Mouse (Mus musculus): Measurements from ENCODE around the gene Pinlyp.

GRCm38 (mm10) chr7:24506838-24507725 lies 38.8 kb downstream of the Pinlyp start, which contains the start of gene Zfp428:
- TF ChIP-seq GATA1 (IDR thresholded peaks at IDR 0.05; ENCODE audit: low read length) (no peak), TAL1 (IDR thresholded peaks at IDR 0.05; ENCODE audit: low read length) (no peak)
